Mouse (Mus musculus): ENCODE results near the gene Snph. TPM values are rescaled to one million over a fixed set of nuclear protein-coding genes. Genes with fewer than 3 reads are reported as not detected.
"Not testable (repeated sequence)": the region's sequence is repeated elsewhere in the genome, so short reads cannot be mapped to it uniquely, and the experiment has no call there.

Snph gene
- polyA plus RNA-seq, 1 experiment from 2014 or later: 0.60 TPM

GRCm38 (mm10) chr2:151629310-151629709 lies 3.1 kb downstream of the Snph start:
- Histone ChIP-seq H3K4me3 (no peak overlapping the region), H3K27ac (no peak overlapping the region), H3K4me1 (peaks cover 14% of the 10 kb centered on the region), H3K27me3 (peaks cover 54% of the 10 kb centered on the region), H3K36me3 (no peaks in the 10 kb centered on the region), H3K9ac (no peak overlapping the region), H3K9me3 (no peaks in the 10 kb centered on the region), H3K4me2 (no peak overlapping the region)
- 54% methylated on average over 7 of the region's 7 CpGs for WGBS
- ATAC-seq (ENCODE audit: insufficient number of reproducible peaks, insufficient read depth, low FRiP score, low TSS enrichment, low read depth): no peak

GRCm38 (mm10) chr2:151628011-151628410 lies 4.4 kb downstream of the Snph start:
- no peak overlapping the region for H3K4me3 ChIP-seq
- peaks cover 14% of the 10 kb centered on the region for H3K4me1 ChIP-seq
- no peaks in the 10 kb centered on the region for H3K36me3 ChIP-seq
- H3K9ac ChIP-seq: no peak overlapping the region
- no peaks in the 10 kb centered on the region for H3K9me3 ChIP-seq
- H3K4me2 ChIP-seq: no peak overlapping the region
- peaks cover 41% of the 10 kb centered on the region for H3K27me3 ChIP-seq
- ATAC-seq (ENCODE audit: insufficient number of reproducible peaks, insufficient read depth, low FRiP score, low TSS enrichment, low read depth): no peak
- WGBS: 83% methylated on average over 3 of the region's 3 CpGs
- no peak overlapping the region for H3K27ac ChIP-seq

- ATAC-seq (ENCODE audit: insufficient number of reproducible peaks, insufficient read depth, low FRiP score, low TSS enrichment, low read depth): no peak
- Histone ChIP-seq H3K27ac (no peak overlapping the region), H3K36me3 (no peaks in the 10 kb centered on the region), H3K4me1 (no peaks in the 10 kb centered on the region; the same call in 1 of the 2 replicates), H3K4me3 (no peak overlapping the region), H3K4me2 (no peak overlapping the region), H3K9me3 (no peaks in the 10 kb centered on the region), H3K9ac (no peak overlapping the region), H3K27me3 (peaks cover 24% of the 10 kb centered on the region)
- 87% methylated on average over 7 of the region's 7 CpGs for WGBS
These were observed 6.1 kb downstream of the Snph start for GRCm38 (mm10) chr2:151626296-151626695.

GRCm38 (mm10) chr2:151623776-151624175 lies 8.6 kb downstream of the Snph start:
- ATAC-seq (ENCODE audit: insufficient number of reproducible peaks, insufficient read depth, low FRiP score, low TSS enrichment, low read depth): no peak
- H3K4me2 ChIP-seq: no peak overlapping the region
- no peak overlapping the region for H3K9ac ChIP-seq
- H3K4me1 ChIP-seq: no peaks in the 10 kb centered on the region
- H3K27me3 ChIP-seq: no peaks in the 10 kb centered on the region; the same call in 1 of the 2 replicates
- no peak overlapping the region for H3K27ac ChIP-seq
- H3K36me3 ChIP-seq: no peaks in the 10 kb centered on the region
- no peak overlapping the region for H3K4me3 ChIP-seq
- 65% methylated on average over 3 of the region's 3 CpGs for WGBS
- H3K9me3 ChIP-seq: no peaks in the 10 kb centered on the region

- 68% methylated on average over 6 of the region's 6 CpGs for WGBS
- Histone ChIP-seq H3K9ac (no peak overlapping the region), H3K4me2 (no peak overlapping the region), H3K27ac (no peak overlapping the region), H3K4me3 (no peak overlapping the region), H3K27me3 (no peaks in the 10 kb centered on the region), H3K4me1 (0 out of 2 replicates have a peak, but pooled peaks cover 5% of the 10 kb centered on the region), H3K9me3 (no peaks in the 10 kb centered on the region), H3K36me3 (no peaks in the 10 kb centered on the region)
- no peak for ATAC-seq (ENCODE audit: insufficient number of reproducible peaks, insufficient read depth, low FRiP score, low TSS enrichment, low read depth)
These were observed 15.7 kb downstream of the Snph start for GRCm38 (mm10) chr2:151616551-151617329.

- 83% methylated on average over 8 of the region's 8 CpGs for WGBS
- not testable (repeated sequence) for H3K36me3 ChIP-seq; ATAC-seq (ENCODE audit: insufficient number of reproducible peaks, insufficient read depth, low FRiP score, low TSS enrichment, low read depth); H3K4me3 ChIP-seq; H3K9ac ChIP-seq; H3K9me3 ChIP-seq; H3K4me1 ChIP-seq; H3K27me3 ChIP-seq; H3K4me2 ChIP-seq; H3K27ac ChIP-seq
These were observed 16.6 kb downstream of the Snph start for GRCm38 (mm10) chr2:151615779-151616178.

- Histone ChIP-seq H3K36me3 (no peaks in the 10 kb centered on the region), H3K27ac (no peak overlapping the region), H3K27me3 (0 out of 2 replicates have a peak, but pooled peaks cover 2% of the 10 kb centered on the region), H3K9ac (no peak overlapping the region), H3K4me3 (no peak overlapping the region), H3K4me1 (peaks cover 16% of the 10 kb centered on the region), H3K4me2 (no peak overlapping the region), H3K9me3 (no peaks in the 10 kb centered on the region)
- ATAC-seq (ENCODE audit: insufficient number of reproducible peaks, insufficient read depth, low FRiP score, low TSS enrichment, low read depth): no peak
- 32% methylated on average over 3 of the region's 3 CpGs for WGBS
These were observed 22.4 kb downstream of the Snph start for GRCm38 (mm10) chr2:151609974-151610373.

- Histone ChIP-seq H3K4me2 (no peak overlapping the region), H3K4me1 (peaks cover 17% of the 10 kb centered on the region)
- 69% methylated on average over 1 of the region's 1 CpGs for WGBS
These were observed 24.0 kb downstream of the Snph start for GRCm38 (mm10) chr2:151608435-151608834.

GRCm38 (mm10) chr2:151605437-151605987 lies 26.9 kb downstream of the Snph start:
- Histone ChIP-seq H3K36me3 (no peaks in the 10 kb centered on the region), H3K4me2 (peak overlapping the region; percentile 26; the same call in 1 of the 2 replicates), H3K4me1 (peaks cover 17% of the 10 kb centered on the region), H3K9me3 (no peaks in the 10 kb centered on the region), H3K9ac (peak overlapping the region; percentile 44; the same call in 1 of the 2 replicates), H3K27me3 (0 out of 2 replicates have a peak, but pooled peaks cover 2% of the 10 kb centered on the region), H3K4me3 (no peak overlapping the region), H3K27ac (peak overlapping the region; percentile 39)
- peak; percentile 53; the same call in 1 of the 2 replicates for ATAC-seq (ENCODE audit: insufficient number of reproducible peaks, insufficient read depth, low FRiP score, low TSS enrichment, low read depth)
- WGBS: 39% methylated on average over 11 of the region's 11 CpGs

More at GRCm38 (mm10) chr2:151608435-151608834, 24.0 kb downstream of the Snph start:
- H3K27ac ChIP-seq: no peak overlapping the region
- no peaks in the 10 kb centered on the region for H3K36me3 ChIP-seq
- H3K4me3 ChIP-seq: no peak overlapping the region
- no peak overlapping the region for H3K9ac ChIP-seq
- no peaks in the 10 kb centered on the region for H3K9me3 ChIP-seq
- 0 out of 2 replicates have a peak, but pooled peaks cover 2% of the 10 kb centered on the region for H3K27me3 ChIP-seq
- ATAC-seq (ENCODE audit: insufficient number of reproducible peaks, insufficient read depth, low FRiP score, low TSS enrichment, low read depth): no peak

GRCm38 (mm10) chr2:151603630-151604029 lies 28.8 kb downstream of the Snph start:
- WGBS: 42% methylated on average over 4 of the region's 4 CpGs
- no peak overlapping the region for H3K27ac ChIP-seq
- ATAC-seq (ENCODE audit: insufficient number of reproducible peaks, insufficient read depth, low FRiP score, low TSS enrichment, low read depth): no peak

GRCm38 (mm10) chr2:151602106-151602505 lies 30.3 kb downstream of the Snph start:
- H3K27ac ChIP-seq: no peak overlapping the region
- H3K36me3 ChIP-seq: no peaks in the 10 kb centered on the region
- no peak for ATAC-seq (ENCODE audit: insufficient number of reproducible peaks, insufficient read depth, low FRiP score, low TSS enrichment, low read depth)
- H3K4me1 ChIP-seq: peaks cover 19% of the 10 kb centered on the region
- WGBS: 80% methylated on average over 4 of the region's 4 CpGs
- no peak overlapping the region for H3K4me3 ChIP-seq
- no peaks in the 10 kb centered on the region for H3K9me3 ChIP-seq
- no peak overlapping the region for H3K9ac ChIP-seq
- H3K4me2 ChIP-seq: no peak overlapping the region
- no peaks in the 10 kb centered on the region for H3K27me3 ChIP-seq

More at GRCm38 (mm10) chr2:151603630-151604029, 28.8 kb downstream of the Snph start:
- no peak overlapping the region for H3K9ac ChIP-seq
- no peak overlapping the region for H3K4me2 ChIP-seq
- H3K4me1 ChIP-seq: peaks cover 13% of the 10 kb centered on the region
- no peaks in the 10 kb centered on the region for H3K9me3 ChIP-seq
- H3K27me3 ChIP-seq: 0 out of 2 replicates have a peak, but pooled peaks cover 2% of the 10 kb centered on the region
- no peaks in the 10 kb centered on the region for H3K36me3 ChIP-seq
- no peak overlapping the region for H3K4me3 ChIP-seq

- no peaks in the 10 kb centered on the region for H3K36me3 ChIP-seq
- H3K27me3 ChIP-seq: no peaks in the 10 kb centered on the region
- no peak overlapping the region for H3K27ac ChIP-seq
- H3K9me3 ChIP-seq: no peaks in the 10 kb centered on the region
- no peak overlapping the region for H3K4me3 ChIP-seq
- ATAC-seq (ENCODE audit: insufficient number of reproducible peaks, insufficient read depth, low FRiP score, low TSS enrichment, low read depth): no peak
- H3K4me2 ChIP-seq: no peak overlapping the region
- 55% methylated on average over 2 of the region's 2 CpGs for WGBS
- H3K9ac ChIP-seq: no peak overlapping the region
- peaks cover 6% of the 10 kb centered on the region for H3K4me1 ChIP-seq
These were observed 34.3 kb downstream of the Snph start for GRCm38 (mm10) chr2:151598068-151598467.
